Mouse (Mus musculus) mesoderm, embryonic 11.5 days (tissue): ENCODE data around the gene 2310007B03Rik.

Source experiments
- DNase-seq: peaks from one replicate; pipeline ENCODE4 v3.0.0-alpha.2; 2012; ENCODE audit warnings: low read depth, low spot score

The 2310007B03Rik gene

GRCm38 (mm10) chr1:93101571-93102061 is 59.1 kb downstream of the 2310007B03Rik start, which contains the start of gene Kif1a:
TSS of gene Kif1a (minus strand) at chr1:93101951.
- peak; percentile 80 for DNase-seq
